Mouse (Mus musculus): ENCODE measurements at regions not wholly inside any gene's neighbourhood (a gene's known extent, or its start where the extent isn't known, plus 50 kb on each side); places are given as distances from the start of the nearest gene placed in this dataset.
A peak's percentile ranks its signal among the peaks of the same experiment; 100 is the strongest.

GRCm38 (mm10) chr1:51647955-51648354 lies 169.7 kb upstream of the Nabp1 start:
- peak; percentile 72 for DNase-seq (ENCODE audit: low spot score)

GRCm38 (mm10) chr1:51644399-51644798 lies 166.2 kb upstream of the Nabp1 start:
- DNase-seq (ENCODE audit: low spot score) = peak; percentile 65

GRCm38 (mm10) chr1:51643640-51644039 lies 165.4 kb upstream of the Nabp1 start:
- no peak for DNase-seq (ENCODE audit: low spot score)

DNA sequence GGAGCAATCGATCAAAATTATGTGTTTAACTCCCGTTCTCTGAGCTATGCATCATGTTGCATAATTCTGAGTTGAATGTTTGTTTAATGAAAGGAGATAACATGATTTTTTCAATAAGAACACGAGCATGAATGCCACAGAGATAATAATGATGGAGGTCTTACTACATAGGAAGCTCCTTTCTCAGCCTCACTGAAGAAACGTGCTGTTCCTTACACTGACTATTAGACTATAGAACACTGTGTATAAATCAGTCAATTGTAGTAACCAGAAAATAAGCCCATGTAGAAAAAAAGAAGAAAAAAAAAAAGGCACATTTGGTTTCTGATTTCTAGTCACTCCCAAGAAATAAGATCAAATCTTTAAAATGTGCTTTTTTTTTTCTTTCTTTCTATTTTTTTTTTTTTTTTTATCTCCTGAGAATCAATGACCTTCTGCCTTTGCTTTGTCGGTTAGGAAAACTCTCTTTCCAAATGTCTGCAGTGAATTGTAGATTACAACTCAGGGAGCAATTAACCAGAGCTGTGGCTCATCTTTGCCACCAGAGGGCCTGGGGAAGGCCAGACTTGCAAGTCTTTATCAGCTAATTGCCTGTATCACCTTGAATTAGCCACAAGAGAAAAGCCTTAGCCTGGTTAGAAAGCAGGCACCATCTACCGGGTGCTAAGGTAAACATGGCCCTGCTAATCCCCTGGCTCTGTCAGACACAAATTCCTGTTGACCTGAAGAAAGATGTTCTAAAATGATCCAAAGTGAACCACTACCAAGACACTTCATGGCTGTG lies 160.5 kb upstream of the Nabp1 start:
- DNase-seq (ENCODE audit: low spot score) = no peak

GRCm38 (mm10) chr1:51635881-51636515 lies 157.8 kb upstream of the Nabp1 start:
- DNase-seq (ENCODE audit: low spot score) = no peak

DNA sequence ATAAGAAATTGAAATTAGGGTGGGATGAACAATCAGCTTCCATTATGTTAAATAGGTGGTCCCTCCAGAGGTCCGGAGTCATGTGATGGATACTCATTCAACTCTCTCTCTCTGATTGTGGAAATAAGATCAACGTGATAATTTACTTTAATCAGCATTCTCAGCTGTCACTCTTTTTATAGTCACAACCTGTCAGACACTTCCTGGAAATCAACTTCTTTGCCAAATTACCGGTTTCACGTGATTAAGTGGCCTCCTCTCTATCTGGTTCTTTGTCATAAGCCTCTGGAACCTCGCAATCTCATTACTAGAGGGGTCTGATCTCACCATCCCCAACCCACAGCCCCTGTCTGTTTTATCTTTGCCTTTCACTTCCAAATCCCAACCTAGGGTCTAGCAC lies 155.6 kb upstream of the Nabp1 start:
- DNase-seq (ENCODE audit: low spot score) = no peak

GRCm38 (mm10) chr1:51632851-51633250 lies 154.6 kb upstream of the Nabp1 start:
- DNase-seq (ENCODE audit: low spot score) = no peak

DNA sequence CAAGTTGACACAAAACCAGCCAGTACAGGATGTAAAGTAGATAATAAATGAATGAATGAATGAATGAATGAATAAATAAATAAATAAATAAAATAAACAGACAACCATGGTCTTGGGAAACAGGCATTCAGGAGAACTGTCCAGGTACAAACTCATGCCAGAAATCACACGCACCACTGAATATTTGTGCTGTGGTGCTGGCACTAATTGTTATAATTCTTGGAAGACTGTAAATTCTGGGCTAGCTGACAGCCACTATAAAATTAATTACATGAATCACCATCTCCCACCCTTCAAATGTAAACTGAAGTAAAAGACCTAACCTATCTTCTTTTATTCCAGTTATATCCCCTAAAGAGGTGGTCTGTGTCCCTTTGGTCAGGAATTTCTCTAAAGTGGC lies 151.6 kb upstream of the Nabp1 start:
- no peak for DNase-seq (ENCODE audit: low spot score)

DNA sequence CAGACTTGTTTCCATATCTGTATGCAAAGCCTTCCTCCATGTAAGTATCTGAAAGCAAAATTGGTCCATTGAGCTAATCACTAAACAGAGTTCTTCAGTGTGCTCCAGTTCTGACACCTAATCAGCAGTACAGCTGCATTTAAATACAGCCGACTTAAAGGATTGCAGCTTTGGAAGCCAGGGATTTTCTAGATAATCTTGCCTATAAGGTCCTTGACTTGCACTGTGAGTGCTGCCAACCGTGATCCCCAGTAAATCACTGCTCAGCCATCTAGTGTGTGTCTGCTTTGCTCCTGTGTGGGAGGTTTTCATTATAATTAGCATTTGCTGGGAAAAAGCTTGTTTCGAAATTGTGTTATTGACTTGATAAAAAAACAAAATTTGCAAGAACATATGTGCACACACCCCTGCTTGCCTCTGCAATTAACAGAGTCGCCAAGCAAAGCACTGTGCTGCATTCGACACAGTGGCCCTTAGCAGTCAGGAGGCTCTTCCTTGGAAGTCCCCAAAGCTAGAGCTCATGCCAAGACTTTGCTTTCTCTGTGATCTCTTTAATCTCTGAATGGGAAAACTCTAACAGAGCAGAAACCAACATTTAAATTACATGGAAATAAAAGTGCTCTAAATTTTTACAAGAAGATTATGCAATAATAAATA lies 150.0 kb upstream of the Nabp1 start:
- DNase-seq (ENCODE audit: low spot score) = no peak

- no peak for DNase-seq (ENCODE audit: low spot score)
These were observed 148.1 kb upstream of the Nabp1 start for GRCm38 (mm10) chr1:51626303-51626702.

- DNase-seq (ENCODE audit: low spot score) = no peak
These were observed 146.9 kb upstream of the Nabp1 start for GRCm38 (mm10) chr1:51625079-51625478.

GRCm38 (mm10) chr1:51624551-51624950 lies 146.3 kb upstream of the Nabp1 start:
- DNase-seq (ENCODE audit: low spot score) = no peak

DNA sequence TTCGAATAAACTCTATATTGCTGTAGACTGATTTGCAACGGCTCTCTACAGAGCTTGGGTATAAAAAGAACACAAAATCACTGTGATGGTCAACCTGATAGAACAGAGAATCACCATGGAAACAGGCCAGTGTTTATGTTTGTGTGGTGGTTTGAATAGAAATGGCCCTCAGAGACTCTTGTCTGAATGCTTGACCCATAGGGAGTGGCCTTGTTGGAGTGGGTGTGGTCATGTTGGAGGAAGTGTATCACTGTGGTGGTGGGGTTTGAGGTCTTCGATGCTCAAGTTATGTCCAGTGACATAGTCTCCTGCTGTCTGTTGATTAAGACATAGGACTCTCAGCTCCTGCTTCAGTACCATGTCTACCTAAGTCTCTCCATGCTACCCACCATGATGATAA lies 144.8 kb upstream of the Nabp1 start:
- DNase-seq (ENCODE audit: low spot score) = no peak

DNA sequence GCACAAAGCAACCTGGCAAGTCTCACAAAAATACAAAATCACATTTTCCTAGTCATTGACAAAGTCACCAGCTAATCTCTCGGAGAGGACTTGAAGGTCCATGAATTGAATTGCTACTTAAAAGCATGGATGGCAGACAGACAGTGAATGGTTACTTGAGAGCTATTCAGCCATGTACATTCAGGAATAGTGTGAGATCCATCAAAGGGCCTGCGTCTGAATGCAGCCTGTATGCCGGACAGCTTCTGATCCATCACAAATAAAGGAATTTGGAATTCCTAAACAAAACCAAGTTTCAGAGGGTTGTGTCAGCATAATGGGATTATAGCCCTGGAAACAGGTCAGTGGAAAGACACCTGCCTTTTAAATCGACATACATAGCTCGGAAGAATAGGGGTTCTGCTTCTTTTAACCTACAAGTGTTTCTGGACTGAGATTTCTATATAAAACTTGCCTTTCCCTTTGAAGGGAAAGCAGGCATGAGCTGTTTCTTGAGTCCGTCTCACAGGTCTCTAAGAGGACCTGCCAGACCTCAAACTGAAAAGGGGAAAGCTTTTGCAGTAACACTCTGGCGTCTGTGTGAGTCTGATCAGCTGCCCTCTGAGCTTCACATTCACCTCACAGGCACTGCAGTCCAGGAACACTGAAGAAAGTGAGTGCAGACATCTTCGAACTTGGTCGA lies 144.1 kb upstream of the Nabp1 start:
- no peak for DNase-seq (ENCODE audit: low spot score)

GRCm38 (mm10) chr1:51621062-51621461 lies 142.8 kb upstream of the Nabp1 start:
- no peak for DNase-seq (ENCODE audit: low spot score)

- DNase-seq (ENCODE audit: low spot score) = no peak
These were observed 139.5 kb upstream of the Nabp1 start for GRCm38 (mm10) chr1:51617502-51618251.

DNA sequence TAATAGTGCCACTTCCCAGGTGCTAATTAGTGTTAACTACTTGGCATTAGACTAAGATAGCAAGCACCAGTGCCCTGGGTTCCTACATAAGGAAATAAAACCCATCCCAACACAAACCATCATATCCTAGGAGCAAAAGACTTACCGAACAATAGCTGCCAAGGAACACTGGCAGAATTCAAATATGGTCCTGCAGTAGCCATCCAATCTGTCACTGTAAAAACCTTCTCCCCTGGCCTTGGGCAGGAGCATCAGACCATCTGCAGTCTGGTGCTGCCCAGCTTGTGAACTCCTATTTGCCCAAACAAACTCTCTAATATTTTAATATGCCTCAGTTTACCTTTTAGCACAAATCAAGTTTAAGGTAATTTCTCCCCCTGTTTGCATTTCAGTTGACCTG lies 137.9 kb upstream of the Nabp1 start:
- no peak for DNase-seq (ENCODE audit: low spot score)

GRCm38 (mm10) chr1:51615523-51615922 lies 137.3 kb upstream of the Nabp1 start:
- peak; percentile 11 for DNase-seq (ENCODE audit: low spot score)

DNA sequence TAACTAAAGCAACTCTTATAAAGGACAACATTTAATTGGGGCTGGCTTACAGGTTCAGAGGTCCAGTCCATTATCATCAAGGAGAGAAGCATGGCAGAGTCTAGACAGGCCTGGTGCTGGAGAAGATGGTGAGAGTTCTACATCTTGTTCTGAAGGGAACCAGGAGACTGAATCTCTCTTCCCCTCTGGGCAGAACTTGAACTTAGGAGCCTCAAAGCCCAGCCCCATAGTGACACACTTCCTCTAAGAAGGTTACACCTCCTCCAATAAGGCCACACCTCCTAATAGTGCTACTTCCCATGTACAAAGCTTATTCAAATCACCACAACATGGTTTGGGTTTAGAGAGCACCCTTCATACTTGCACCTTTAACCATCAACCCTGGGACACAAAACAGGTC lies 136.5 kb upstream of the Nabp1 start:
- no peak for DNase-seq (ENCODE audit: low spot score)

DNA sequence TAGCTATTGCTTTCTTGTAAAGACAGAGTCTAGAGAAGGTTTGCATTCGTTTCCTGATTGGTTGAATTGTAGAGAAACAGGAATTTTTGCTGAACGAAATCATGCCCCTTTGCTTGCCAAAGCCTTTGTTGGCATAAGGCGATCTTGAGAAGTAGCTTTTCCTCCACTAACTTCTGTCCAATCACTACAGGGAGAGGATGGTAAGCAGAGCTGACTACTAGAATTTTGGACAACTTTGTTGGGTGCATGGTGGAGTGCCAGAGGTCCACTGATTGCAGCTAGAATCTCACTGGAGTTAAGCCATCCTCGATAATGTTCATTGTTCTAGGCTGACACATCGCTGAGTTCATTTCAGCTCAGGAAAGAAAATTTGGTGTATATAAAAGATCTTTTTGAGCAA lies 131.1 kb upstream of the Nabp1 start:
- DNase-seq (ENCODE audit: low spot score) = no peak

GRCm38 (mm10) chr1:51607437-51607855 lies 129.2 kb upstream of the Nabp1 start:
- no peak for DNase-seq (ENCODE audit: low spot score)

Data from gastrocnemius, adult 18-20 months (tissue).